Mouse (Mus musculus): ENCODE measurements around the gene Nrm. TPM values are rescaled to one million over a fixed set of nuclear protein-coding genes. Genes with fewer than 3 reads are reported as not detected.

Gene Nrm
- polyA plus RNA-seq, 1 experiment from 2014 or later, result 48.1 TPM

DNA sequence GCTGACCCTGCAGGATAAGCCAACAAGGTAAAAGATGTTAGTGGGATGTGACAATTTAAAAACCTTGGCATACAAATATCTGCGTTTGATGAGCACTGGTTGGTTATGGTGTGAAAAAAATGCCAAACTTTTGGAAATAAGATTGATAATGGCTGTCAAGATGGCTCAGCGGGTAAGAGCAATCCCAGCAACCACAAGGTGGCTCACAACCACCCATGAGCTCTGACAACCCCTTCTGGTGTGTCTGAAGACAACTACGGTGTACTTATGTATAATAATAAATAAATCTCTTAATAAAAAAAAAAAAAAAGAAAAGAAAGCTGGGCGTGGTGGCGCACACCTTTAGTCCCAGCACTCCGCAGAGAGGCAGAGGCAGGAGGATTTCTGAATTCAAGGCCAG is 53.9 kb downstream of the Nrm start:
- Histone ChIP-seq H3K4me3 (ENCODE audit: low read depth, low read length) (peak overlapping the region; percentile 86), H3K27me3 (ENCODE audit: control insufficient read depth, insufficient read depth, low read length) (no peaks in the 10 kb centered on the region), H3K36me3 (ENCODE audit: control insufficient read depth, insufficient read depth, low read length) (no peaks in the 10 kb centered on the region), H3K27ac (ENCODE audit: low read depth, low read length) (no peak overlapping the region), H3K9ac (ENCODE audit: low read depth, low read length) (no peak overlapping the region; the same call in 1 of the 2 replicates), H3K4me1 (ENCODE audit: control insufficient read depth, insufficient read depth, low read length) (peaks cover 10% of the 10 kb centered on the region), H3K4me2 (peak overlapping the region; percentile 88), H3K9me3 (replicated peaks; ENCODE audit: control insufficient read depth, low read length) (no peaks in the 10 kb centered on the region)
- ATAC-seq (replicated peaks; ENCODE audit: insufficient number of reproducible peaks, low FRiP score, low TSS enrichment), result no peak
- 76% methylated on average over 6 of the region's 6 CpGs for WGBS (ENCODE audit: insufficient replicate concordance)

Small RNAs within 50 kb of the gene (microRNA-seq; reads per million reads assigned to microRNA genes)
- 2.0 reads per million, percentile 25 among the genes with 10 or more reads in this experiment for gene Gm28033 (ENCODE audit: borderline number of aligned reads)

Other genes starting within 250 kb of the Nrm start
- not detected in 2 replicates for gene Gm9573, start 234.7 kb upstream of the Nrm start, polyA plus RNA-seq (2014; fragmentation: Nextera tagmentation; extraction: Ambion mirVana)
- gene Mucl3, start 217.6 kb upstream of the Nrm start, polyA plus RNA-seq (2014; fragmentation: Nextera tagmentation; extraction: Ambion mirVana), result 0.29 and 0.62 TPM in 2 replicates
- 9.1 and 12.7 TPM in 2 replicates for gene Vars2, start 193.7 kb upstream of the Nrm start, polyA plus RNA-seq (2014; fragmentation: Nextera tagmentation; extraction: Ambion mirVana)
- 30.1 and 31.1 TPM in 2 replicates for gene Gtf2h4, start 187.6 kb upstream of the Nrm start, polyA plus RNA-seq (2014; fragmentation: Nextera tagmentation; extraction: Ambion mirVana)
- 60.6 and 89.2 TPM in 2 replicates for gene Ddr1, start 156.7 kb upstream of the Nrm start, polyA plus RNA-seq (2014; fragmentation: Nextera tagmentation; extraction: Ambion mirVana)
- gene Ier3, start 39.6 kb upstream of the Nrm start, polyA plus RNA-seq (2014; fragmentation: Nextera tagmentation; extraction: Ambion mirVana), result 13.2 and 17.0 TPM in 2 replicates
- gene Flot1, start 38.1 kb upstream of the Nrm start, polyA plus RNA-seq (2014; fragmentation: Nextera tagmentation; extraction: Ambion mirVana), result 71.3 and 74.0 TPM in 2 replicates
- 855 and 931 TPM in 2 replicates for gene Tubb5, start 23.0 kb upstream of the Nrm start, polyA plus RNA-seq (2014; fragmentation: Nextera tagmentation; extraction: Ambion mirVana)
- gene Mdc1, start 19.8 kb upstream of the Nrm start, polyA plus RNA-seq (2014; fragmentation: Nextera tagmentation; extraction: Ambion mirVana), result 19.0 and 19.5 TPM in 2 replicates
- gene Ppp1r18, start 4.3 kb downstream of the Nrm start, polyA plus RNA-seq (2014; fragmentation: Nextera tagmentation; extraction: Ambion mirVana), result 21.3 and 25.0 TPM in 2 replicates
- gene Dhx16, start 18.5 kb downstream of the Nrm start, polyA plus RNA-seq (2014; fragmentation: Nextera tagmentation; extraction: Ambion mirVana), result 23.8 and 25.9 TPM in 2 replicates
- gene 2310061I04Rik, start 36.1 kb downstream of the Nrm start, polyA plus RNA-seq (2014; fragmentation: Nextera tagmentation; extraction: Ambion mirVana), result 22.2 and 26.7 TPM in 2 replicates
- gene Atat1, start 48.8 kb downstream of the Nrm start, polyA plus RNA-seq (2014; fragmentation: Nextera tagmentation; extraction: Ambion mirVana), result 64.0 and 65.4 TPM in 2 replicates
- gene Mrps18b, start 55.1 kb downstream of the Nrm start, polyA plus RNA-seq (2014; fragmentation: Nextera tagmentation; extraction: Ambion mirVana), result 77.7 and 83.9 TPM in 2 replicates
- gene Ppp1r10, start 55.1 kb downstream of the Nrm start, polyA plus RNA-seq (2014; fragmentation: Nextera tagmentation; extraction: Ambion mirVana), result 26.9 and 27.2 TPM in 2 replicates
- gene Abcf1, start 108.4 kb downstream of the Nrm start, polyA plus RNA-seq (2014; fragmentation: Nextera tagmentation; extraction: Ambion mirVana), result 74.2 and 91.7 TPM in 2 replicates
- gene Gnl1, start 118.5 kb downstream of the Nrm start, polyA plus RNA-seq (2014; fragmentation: Nextera tagmentation; extraction: Ambion mirVana), result 26.1 and 29.1 TPM in 2 replicates
- 17.4 TPM in 2 replicates for gene Prr3, start 118.9 kb downstream of the Nrm start, polyA plus RNA-seq (2014; fragmentation: Nextera tagmentation; extraction: Ambion mirVana)
- 2.9 and 3.1 TPM in 2 replicates for gene H2-T24, start 159.2 kb downstream of the Nrm start, polyA plus RNA-seq (2014; fragmentation: Nextera tagmentation; extraction: Ambion mirVana)
- gene H2-T23, start 171.5 kb downstream of the Nrm start, polyA plus RNA-seq (2014; fragmentation: Nextera tagmentation; extraction: Ambion mirVana), result 2.0 and 3.1 TPM in 2 replicates
- 6.7 and 7.3 TPM in 2 replicates for gene H2-T22, start 181.4 kb downstream of the Nrm start, polyA plus RNA-seq (2014; fragmentation: Nextera tagmentation; extraction: Ambion mirVana)
- gene Gm6034, start 181.6 kb downstream of the Nrm start, polyA plus RNA-seq (2014; fragmentation: Nextera tagmentation; extraction: Ambion mirVana), result not detected in 2 replicates
- gene Gm11127, start 197.1 kb downstream of the Nrm start, polyA plus RNA-seq (2014; fragmentation: Nextera tagmentation; extraction: Ambion mirVana), result not detected in 2 replicates